Mouse (Mus musculus) retina, postnatal 1 day (tissue): ENCODE data around the gene Osbp2.

Experiments used
- DNase-seq: peaks from one replicate; pipeline ENCODE4 v3.0.0-alpha.2; 2012

The Osbp2 gene

DNA sequence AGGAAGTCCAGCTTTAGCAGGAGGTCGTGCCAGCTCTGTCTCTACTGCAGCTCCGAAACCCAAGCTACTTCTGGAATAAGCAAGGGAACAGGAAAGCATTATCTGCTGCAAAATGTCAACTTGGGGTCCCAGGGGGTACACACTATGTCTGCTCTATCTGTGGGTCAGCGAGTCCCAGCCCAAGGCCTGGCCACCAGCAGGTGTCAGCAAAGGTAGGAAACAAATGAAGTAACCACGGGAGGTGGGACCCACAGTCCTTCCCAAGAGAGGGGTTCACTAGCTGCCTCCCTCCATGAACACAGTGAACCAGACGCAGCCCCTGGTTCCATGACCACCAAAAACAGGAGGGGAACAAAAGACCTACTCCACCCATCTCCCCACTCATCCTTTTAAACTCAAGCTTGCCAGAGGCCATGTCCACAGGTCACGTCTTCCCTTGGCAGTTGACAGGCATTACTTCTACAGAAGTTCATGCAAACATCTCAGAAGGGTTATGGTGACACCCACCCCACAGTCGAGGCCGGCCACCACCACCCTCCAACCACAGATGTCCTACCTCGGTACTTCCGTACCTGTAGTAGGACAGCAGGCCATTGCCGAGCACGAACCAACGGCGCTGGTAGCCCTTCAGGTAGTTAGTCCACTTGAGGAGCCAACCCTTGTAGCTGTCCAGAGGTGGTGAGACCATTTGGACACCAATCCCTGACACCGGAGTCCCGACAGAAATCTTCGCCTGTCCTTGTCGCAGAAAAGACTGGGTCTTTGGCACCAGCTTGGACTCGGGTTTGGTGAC, 846 bp downstream of the Osbp2 start:
- no peak for DNase-seq

- DNase-seq = no peak
These were observed 3.3 kb downstream of the Osbp2 start for GRCm38 (mm10) chr11:3860361-3860760.

- DNase-seq = no peak
These were observed 3.9 kb downstream of the Osbp2 start for GRCm38 (mm10) chr11:3859778-3860177.

- DNase-seq = no peak
These were observed 5.8 kb downstream of the Osbp2 start for GRCm38 (mm10) chr11:3857902-3858301.

GRCm38 (mm10) chr11:3855846-3856245, 7.9 kb downstream of the Osbp2 start:
- no peak for DNase-seq

DNA sequence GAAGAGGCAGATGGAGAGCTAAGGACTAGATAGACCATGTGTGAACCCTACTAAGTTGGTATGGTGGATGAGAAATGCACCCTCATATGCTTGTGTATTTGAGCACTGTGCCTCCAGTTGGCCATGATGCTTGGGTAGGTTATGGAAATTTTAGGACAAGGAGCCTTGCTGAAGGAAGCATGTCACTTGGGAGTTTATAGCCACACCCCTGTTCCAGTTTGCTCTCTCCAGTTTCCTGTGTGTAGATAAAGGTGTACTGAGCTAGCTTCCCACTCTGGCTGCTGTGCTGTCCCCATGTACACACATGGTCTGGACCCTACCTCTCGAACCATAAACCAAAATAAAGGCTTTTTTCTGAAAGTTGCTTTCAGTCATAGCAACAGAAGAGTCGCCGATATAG, 9.5 kb downstream of the Osbp2 start:
- DNase-seq = no peak

- peak; percentile 65 for DNase-seq
These were observed 10.1 kb downstream of the Osbp2 start for GRCm38 (mm10) chr11:3853481-3854034.

DNA sequence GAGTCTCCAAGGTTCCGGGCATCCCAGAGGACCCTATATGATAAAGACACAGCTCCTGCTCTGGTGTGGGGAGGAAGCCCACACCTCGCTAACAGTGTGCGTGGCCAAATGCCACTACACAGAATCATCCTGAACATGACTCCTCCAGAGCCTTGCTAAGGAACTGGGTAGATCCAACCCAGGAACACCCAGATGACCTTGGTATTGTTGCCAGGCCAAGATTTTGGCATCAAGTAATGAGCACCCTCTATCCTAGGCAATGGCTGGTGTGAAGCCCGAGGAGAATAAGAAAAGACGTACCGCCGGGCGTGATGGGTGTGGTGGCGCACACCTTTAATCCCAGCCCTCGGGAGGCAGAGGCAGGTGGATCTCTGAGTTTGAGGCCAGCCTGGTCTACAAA, 10.7 kb downstream of the Osbp2 start:
- DNase-seq = no peak

GRCm38 (mm10) chr11:3851872-3852271, 11.8 kb downstream of the Osbp2 start:
- DNase-seq = no peak

- DNase-seq = no peak
These were observed 12.9 kb downstream of the Osbp2 start for GRCm38 (mm10) chr11:3850746-3851277.

GRCm38 (mm10) chr11:3850315-3850614, 13.4 kb downstream of the Osbp2 start:
- no peak for DNase-seq

GRCm38 (mm10) chr11:3849469-3850314, 14.0 kb downstream of the Osbp2 start:
- peak; percentile 48 for DNase-seq

DNA sequence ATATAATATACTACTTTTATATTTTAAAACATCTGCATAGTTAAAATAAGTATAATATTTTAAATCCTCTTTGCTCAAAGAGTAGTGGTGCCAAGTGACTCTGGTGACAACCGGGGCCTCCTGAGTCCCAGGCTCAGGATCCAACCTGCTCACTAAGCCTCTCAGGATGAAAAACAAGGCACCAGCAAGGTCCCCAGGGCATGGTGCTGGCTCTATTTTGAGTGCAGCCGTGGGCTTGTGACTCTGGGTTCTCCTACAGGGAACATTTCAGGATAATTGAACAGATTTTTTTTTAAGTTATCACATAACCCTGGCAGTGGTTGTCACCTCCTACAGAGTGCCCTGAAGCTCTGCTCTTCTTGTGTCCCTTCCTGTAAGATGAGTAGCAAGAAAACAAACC, 17.4 kb downstream of the Osbp2 start:
- no peak for DNase-seq

- DNase-seq = no peak
These were observed 19.6 kb downstream of the Osbp2 start for GRCm38 (mm10) chr11:3843943-3844734.

DNA sequence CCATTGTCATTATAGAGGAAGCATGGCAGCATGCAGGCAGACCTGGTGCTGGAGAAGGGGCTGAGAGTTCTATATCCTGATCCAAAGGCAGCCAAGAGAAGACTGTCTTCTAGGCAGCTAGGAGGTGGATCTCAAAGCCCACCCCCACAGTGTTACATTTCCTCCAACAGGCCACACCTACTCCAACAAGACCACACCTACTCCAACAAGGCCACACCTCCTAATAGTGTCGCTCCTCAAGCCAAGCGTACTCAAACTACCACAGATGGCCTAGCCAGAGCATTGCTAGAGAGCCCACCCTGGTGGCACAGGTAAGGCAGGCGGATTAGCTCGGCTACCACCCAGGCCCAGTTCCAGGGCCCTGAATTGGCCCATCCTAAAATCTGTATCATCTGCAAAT, 28.4 kb downstream of the Osbp2 start:
- DNase-seq = no peak

- peak; percentile 63 for DNase-seq
These were observed 29.1 kb downstream of the Osbp2 start for GRCm38 (mm10) chr11:3834421-3835098.

DNA sequence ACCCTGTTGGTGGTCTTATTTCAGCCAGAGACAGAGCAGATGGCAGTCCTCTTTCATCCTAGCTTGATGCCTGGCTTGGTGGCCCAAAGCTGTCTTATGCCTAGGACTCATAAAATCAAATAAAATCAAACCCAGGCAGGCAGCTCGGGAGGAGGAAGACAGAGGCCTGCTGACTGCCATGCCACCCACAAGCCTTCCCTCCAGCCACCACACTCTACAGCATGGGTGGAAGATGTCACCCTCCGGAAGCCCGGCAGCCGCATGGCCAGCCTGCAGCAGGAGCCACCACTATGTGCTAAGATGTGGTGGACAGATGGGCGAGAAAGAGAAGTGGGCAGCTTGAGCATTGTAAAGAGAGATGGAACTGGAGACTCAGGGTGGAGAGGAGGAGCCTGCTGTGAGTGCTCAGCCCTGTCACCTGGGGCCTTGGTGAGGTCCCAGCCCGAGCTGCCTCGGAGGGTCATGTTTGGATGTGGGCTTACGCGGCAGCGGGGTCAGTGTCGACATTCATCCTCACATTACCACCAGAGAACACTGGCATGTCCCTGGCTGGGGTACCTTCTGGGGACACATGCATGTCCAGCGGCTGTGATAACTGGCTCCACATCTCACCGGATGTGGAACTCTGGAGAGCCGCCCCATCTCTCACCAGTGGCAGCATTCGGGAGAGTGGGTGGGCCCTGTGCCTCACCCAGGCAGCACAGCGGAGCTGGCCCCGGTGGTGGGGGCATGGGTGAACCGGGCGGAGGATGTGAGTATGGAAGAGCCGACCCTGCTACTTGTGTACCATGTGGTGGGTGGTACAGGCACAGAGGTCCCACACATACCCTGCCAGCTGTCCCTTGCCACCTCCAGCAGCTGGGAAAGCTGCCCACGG, 29.9 kb downstream of the Osbp2 start:
- DNase-seq = no peak

DNA sequence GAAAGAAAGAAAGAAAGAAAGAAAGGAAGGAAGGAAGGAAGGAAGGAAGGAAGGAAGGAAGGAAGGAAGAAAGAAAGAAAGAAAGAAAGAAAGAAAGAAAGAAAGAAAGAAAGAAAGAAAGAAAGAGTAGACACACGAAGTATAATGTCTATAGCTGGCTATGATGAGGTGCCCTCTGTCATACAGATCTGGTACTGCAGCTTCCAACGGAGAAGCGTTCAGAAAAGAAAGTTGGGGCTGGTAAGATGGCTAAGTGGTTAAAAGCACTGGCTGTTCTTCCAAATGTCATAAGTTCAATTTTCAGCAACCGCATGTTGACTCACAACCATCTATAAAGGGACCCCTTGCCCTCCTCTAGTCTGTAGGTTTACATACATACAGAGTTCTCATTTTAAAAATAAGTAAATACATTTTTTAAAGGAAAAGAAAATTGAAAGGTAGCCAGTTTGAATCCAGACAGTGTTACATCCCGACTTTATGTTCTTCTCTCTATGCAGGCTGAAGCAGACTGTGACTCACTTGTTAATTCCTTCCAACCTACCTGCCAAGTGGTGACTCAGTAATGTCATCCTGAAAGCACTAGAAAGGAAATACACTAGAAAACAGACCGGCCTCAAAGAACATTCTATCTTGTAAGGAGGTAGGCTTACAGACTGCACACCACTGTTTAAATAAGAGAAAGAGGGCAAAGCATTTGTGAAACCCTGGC, 31.4 kb downstream of the Osbp2 start:
- no peak for DNase-seq

DNA sequence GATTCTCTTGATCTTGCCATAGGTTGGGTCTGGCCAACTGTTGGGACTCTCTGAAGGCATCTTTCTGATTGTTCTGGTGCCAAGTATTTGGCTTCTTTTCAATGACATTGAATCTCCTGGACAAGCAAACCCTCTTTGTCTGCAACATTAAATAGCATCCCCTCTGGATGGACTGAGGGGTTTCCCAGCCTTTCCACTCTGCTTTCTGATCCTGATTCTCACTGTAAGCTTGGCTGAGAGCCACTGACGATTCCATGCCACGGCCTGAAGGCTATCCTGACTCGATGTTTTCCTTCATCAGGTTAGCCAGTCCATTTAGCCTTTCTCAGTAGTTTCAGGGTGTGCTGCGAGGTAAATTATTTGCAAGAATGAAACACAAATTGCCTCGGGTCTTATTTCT, 34.0 kb downstream of the Osbp2 start:
- no peak for DNase-seq

DNA sequence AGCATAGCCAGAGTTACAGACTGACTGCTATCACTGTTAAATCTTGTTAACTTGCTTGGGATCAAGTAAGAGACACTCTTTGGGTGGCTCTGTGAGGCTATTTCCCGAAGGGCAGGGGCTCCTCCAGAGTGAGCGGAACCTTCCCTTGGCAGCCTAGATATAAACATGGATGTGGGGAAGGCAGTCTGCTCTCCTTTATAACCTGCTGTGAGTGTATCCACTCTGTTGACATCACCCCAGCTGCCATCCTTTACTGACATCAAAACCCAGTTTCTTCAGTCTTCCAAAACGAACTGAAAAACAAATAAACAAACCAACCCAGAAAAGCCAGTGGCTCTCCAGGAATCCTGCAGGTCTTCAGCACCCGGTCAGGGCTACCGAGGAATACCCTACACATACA, 39.6 kb downstream of the Osbp2 start:
- DNase-seq = no peak

DNA sequence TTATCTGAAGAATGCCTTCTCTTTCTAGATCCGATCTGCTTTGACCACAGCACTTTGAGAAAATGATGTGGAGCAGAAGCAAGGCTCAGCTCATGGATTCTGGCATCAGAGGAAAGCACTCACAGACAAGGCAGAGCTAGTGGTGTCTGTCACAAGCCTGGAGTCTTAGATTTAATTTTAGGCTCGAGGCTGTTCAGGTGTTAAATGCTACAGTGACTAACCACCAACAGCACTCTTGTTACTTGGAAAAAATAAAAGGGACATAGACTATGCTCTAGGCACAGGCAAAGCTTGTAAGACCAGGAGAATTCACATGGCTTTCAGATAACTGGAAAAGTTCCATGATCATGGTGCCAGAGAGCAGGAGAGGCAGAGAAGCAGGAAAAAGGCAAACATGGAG, 40.3 kb downstream of the Osbp2 start:
- no peak for DNase-seq
